Mouse (Mus musculus): ENCODE data around the gene Scnn1b. TPM values are rescaled to one million over a fixed set of nuclear protein-coding genes. Genes with fewer than 3 reads are reported as not detected.

Gene Scnn1b
- total and polyA plus RNA-seq, 2 experiments from 2014 or later = 0.54 to 0.67 TPM

DNA sequence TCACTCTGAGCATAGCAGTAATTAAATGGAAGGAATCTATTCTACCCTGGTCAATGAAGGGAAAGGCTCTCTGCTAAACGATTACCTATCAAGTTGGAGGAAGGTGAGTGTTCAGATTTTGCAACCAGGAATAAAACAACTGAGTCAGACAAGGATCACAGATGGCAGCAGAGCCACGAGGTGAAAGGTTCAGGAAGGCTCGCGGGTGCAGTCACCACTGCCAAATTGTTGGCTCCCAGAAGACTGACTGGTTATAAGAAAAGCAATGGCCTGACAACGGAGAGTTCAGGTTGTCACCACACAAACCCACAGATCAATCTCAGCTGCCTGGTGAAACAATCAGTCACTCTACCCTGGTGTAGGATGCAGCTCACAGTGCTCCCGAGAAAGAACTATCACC is 18.9 kb upstream of the Scnn1b start:
- Histone ChIP-seq H3K9me3 (ENCODE audit: low read length) (no peaks in the 10 kb centered on the region), H3K4me3 (ENCODE audit: low read depth, low read length) (no peak overlapping the region), H3K36me3 (ENCODE audit: insufficient read depth) (no peaks in the 10 kb centered on the region), H3K27me3 (ENCODE audit: insufficient read depth, low read length) (no peaks in the 10 kb centered on the region), H3K9ac (no peak overlapping the region), H3K4me1 (ENCODE audit: insufficient read depth) (no peaks in the 10 kb centered on the region), H3K27ac (ENCODE audit: low read depth, low read length) (no peak overlapping the region), H3K4me2 (ENCODE audit: low read depth) (no peak overlapping the region)
- WGBS = 74% methylated on average over 6 of the region's 6 CpGs
- DNase-seq = no peak
- TF ChIP-seq CTCF (IDR thresholded peaks at IDR 0.05; ENCODE audit: low read depth) = no peak
- no peak for ATAC-seq

DNA sequence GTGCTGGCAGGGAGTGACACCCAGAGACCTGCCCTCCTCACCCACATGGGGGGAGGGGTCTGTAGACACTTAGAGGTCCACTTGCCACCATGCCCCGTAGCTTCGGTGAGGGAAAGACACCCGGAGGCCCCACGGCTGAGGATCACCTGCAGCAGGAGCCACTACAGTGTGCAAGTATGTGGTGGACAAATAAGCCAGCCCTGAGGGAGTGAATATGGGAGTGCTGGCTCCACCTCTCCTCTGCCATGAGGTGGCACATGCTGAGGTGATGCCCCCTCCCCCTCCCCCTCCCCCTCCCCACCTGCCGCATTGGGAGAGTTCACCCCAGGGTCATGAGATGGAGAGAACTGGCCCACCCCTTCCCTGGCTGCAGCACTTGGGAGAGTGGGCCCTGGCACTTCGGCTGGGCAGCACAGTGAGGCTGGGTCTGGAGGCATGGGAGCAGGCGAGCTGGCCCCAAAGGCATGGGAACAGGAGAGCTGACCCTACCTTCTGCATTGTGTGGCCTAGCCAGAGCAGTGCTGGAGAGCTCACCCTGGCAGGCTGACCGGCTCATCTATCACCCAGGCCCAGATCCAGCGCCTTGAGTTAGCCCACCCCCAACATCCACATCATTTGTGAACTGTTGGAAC is 16.2 kb upstream of the Scnn1b start:
- no peak for DNase-seq
- Histone ChIP-seq H3K27me3 (ENCODE audit: insufficient read depth, low read length) (no peaks in the 10 kb centered on the region), H3K4me3 (ENCODE audit: low read depth, low read length) (no peak overlapping the region), H3K4me2 (ENCODE audit: low read depth) (no peak overlapping the region), H3K36me3 (ENCODE audit: insufficient read depth) (no peaks in the 10 kb centered on the region), H3K9me3 (ENCODE audit: low read length) (no peaks in the 10 kb centered on the region), H3K9ac (no peak overlapping the region), H3K27ac (ENCODE audit: low read depth, low read length) (no peak overlapping the region), H3K4me1 (ENCODE audit: insufficient read depth) (no peaks in the 10 kb centered on the region)
- 88% methylated on average over 8 of the region's 9 CpGs for WGBS
- no peak for ATAC-seq
- TF ChIP-seq CTCF (IDR thresholded peaks at IDR 0.05; ENCODE audit: low read depth) = no peak

DNA sequence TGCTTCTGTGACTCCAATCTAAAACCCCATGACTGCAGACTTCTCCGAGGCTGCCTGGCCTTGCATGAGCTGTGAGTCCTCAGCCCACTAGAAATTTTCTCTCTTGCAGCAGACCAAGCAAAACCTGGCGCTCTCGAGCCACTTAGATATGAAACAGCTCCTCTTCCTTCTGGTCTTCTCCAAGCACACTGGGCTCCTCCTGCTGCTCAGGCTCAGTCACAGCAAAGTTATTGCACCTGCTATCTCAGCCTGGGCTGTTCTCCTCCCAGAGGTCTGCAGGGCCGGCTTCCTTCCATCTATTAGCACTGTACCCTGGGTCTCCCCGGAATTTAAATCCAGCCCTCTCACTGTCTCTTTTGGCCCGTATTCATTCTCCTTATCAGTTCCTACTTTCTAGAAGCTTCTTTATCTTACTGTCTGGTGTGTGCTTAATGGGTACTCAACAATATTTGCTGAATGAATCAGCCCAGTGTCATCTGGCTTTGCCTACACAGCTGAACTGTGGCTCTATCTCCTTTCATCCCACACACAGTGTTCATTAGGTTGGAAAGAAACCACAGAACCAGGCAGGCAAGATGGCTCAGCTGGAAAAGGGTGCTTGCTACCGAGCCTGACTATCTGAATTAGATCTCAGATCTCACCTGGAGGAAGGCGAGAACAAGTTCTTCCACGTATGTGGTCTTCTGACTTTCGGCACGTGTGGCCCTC is 7.5 kb upstream of the Scnn1b start:
- H3K9me3 ChIP-seq (ENCODE audit: low read length) = no peaks in the 10 kb centered on the region
- H3K27ac ChIP-seq (ENCODE audit: low read depth, low read length) = no peak overlapping the region
- DNase-seq (no peak), ATAC-seq (no peak)
- H3K9ac ChIP-seq = no peak overlapping the region
- H3K27me3 ChIP-seq (ENCODE audit: insufficient read depth, low read length) = no peaks in the 10 kb centered on the region
- H3K4me1 ChIP-seq (ENCODE audit: insufficient read depth) = no peaks in the 10 kb centered on the region
- WGBS = 89% methylated on average over 11 of the region's 11 CpGs
- H3K4me2 ChIP-seq (ENCODE audit: low read depth) = no peak overlapping the region
- no peak for TF ChIP-seq CTCF (IDR thresholded peaks at IDR 0.05; ENCODE audit: low read depth)
- H3K36me3 ChIP-seq (ENCODE audit: insufficient read depth) = no peaks in the 10 kb centered on the region
- no peak overlapping the region for H3K4me3 ChIP-seq (ENCODE audit: low read depth, low read length)

DNA sequence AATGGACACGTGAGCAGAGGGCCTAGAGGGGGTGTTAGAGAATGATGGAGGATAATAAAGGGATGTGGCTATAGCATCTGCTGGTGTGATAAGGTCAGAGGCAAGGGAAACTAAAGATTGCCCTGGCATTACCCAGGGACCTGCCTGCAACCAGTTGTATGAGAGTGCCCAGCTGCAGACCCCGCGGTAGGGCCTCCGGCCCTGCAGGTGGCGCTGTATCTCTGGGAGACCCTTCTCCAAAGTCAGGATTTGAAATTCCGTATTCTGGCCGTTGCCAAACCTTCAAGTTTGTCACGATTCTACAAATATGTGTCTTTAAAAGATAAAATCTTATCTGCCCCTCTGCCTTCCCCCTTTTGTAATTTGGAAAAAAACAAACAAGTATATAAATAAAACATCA is 5.9 kb upstream of the Scnn1b start:
- 83% methylated on average over 8 of the region's 8 CpGs for WGBS
- Histone ChIP-seq H3K9ac (no peak overlapping the region), H3K27me3 (ENCODE audit: insufficient read depth, low read length) (peaks cover 5% of the 10 kb centered on the region), H3K36me3 (ENCODE audit: insufficient read depth) (no peaks in the 10 kb centered on the region), H3K27ac (ENCODE audit: low read depth, low read length) (no peak overlapping the region), H3K4me2 (ENCODE audit: low read depth) (no peak overlapping the region), H3K9me3 (ENCODE audit: low read length) (no peaks in the 10 kb centered on the region), H3K4me3 (ENCODE audit: low read depth, low read length) (no peak overlapping the region), H3K4me1 (ENCODE audit: insufficient read depth) (no peaks in the 10 kb centered on the region)
- TF ChIP-seq CTCF (IDR thresholded peaks at IDR 0.05; ENCODE audit: low read depth) = no peak
- DNase-seq (no peak), ATAC-seq (no peak)

DNA sequence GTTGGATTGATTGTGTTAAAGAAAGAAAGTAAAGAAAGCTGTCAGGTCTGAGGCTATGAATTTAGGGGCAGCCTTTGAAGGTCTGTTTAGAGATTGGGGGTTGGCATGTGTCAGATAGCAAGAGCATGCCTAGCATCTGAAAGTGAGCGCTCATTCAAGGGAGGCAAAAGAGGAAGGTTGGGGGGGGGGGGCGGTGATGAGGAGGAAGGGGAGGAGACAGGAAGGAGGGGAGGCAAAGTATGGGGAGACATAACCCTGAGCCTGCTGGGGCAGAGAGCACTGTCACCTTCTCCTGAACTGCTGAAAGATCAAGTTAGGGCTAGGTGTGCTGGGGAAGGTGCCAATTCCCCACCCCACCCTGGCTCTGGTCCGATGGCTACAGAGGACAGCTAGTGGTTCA is 6.8 kb downstream of the Scnn1b start:
- WGBS = 76% methylated on average over 2 of the region's 3 CpGs
- TF ChIP-seq CTCF (IDR thresholded peaks at IDR 0.05; ENCODE audit: low read depth) = no peak

DNA sequence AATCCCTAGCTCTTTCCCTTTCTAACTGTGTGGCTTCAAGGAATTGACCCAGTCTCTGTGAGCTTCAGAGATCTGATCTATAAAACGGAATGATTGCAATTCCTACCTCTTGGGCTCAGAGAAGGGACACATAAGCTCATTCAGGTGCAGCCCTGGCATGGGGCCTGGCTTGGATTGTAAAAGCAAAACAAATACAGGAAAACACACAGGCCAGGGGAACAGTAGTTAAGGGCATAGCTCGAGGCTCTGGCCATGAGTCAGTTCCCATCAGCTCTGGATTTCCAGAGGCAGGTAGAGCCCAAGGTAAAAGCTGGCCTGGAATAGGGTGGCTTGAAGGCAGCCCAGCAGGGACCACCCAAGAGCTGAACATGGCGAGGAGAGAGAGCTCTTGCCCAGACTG is 9.2 kb downstream of the Scnn1b start:
- TF ChIP-seq CTCF (IDR thresholded peaks at IDR 0.05; ENCODE audit: low read depth) = no peak
- ATAC-seq (no peak), DNase-seq (no peak)
- 49% methylated on average over 3 of the region's 3 CpGs for WGBS
- no peak overlapping the region for H3K27ac ChIP-seq (ENCODE audit: low read depth, low read length)
- H3K4me2 ChIP-seq (ENCODE audit: low read depth) = no peak overlapping the region
- no peak overlapping the region for H3K4me3 ChIP-seq (ENCODE audit: low read depth, low read length)
- no peaks in the 10 kb centered on the region for H3K9me3 ChIP-seq (ENCODE audit: low read length)
- H3K4me1 ChIP-seq (ENCODE audit: insufficient read depth) = no peaks in the 10 kb centered on the region
- H3K9ac ChIP-seq = no peak overlapping the region
- H3K27me3 ChIP-seq (ENCODE audit: insufficient read depth, low read length) = no peaks in the 10 kb centered on the region
- H3K36me3 ChIP-seq (ENCODE audit: insufficient read depth) = no peaks in the 10 kb centered on the region

More for the DNA sequence above, 6.8 kb downstream of the Scnn1b start:
- no peak for DNase-seq
- no peak for ATAC-seq
- Histone ChIP-seq H3K9ac (no peak overlapping the region), H3K4me3 (ENCODE audit: low read depth, low read length) (no peak overlapping the region), H3K4me2 (ENCODE audit: low read depth) (no peak overlapping the region), H3K36me3 (ENCODE audit: insufficient read depth) (no peaks in the 10 kb centered on the region), H3K4me1 (ENCODE audit: insufficient read depth) (no peaks in the 10 kb centered on the region), H3K9me3 (ENCODE audit: low read length) (no peaks in the 10 kb centered on the region), H3K27ac (ENCODE audit: low read depth, low read length) (no peak overlapping the region), H3K27me3 (ENCODE audit: insufficient read depth, low read length) (no peaks in the 10 kb centered on the region)

DNA sequence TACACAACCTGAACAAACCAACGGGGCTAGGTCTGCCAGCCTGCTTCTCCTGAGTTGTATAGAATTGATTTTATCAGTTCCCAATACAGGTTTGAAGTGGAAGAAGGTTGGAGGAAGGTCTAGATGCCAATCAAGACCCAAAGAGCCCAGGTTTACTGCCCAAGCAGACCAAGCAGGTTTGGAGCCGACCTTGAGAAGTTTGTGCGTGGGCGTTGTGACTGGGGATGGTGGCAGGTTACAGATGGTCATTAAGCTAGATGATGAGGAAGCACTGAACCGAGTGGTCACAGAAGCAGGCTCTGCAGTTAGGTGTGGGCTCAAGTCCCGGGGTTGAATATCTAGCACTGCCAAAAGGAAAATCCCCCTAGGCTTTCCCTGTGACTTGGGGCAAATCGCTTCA is 9.9 kb downstream of the Scnn1b start:
- no peak overlapping the region for H3K4me3 ChIP-seq (ENCODE audit: low read depth, low read length)
- H3K9ac ChIP-seq = no peak overlapping the region
- no peaks in the 10 kb centered on the region for H3K36me3 ChIP-seq (ENCODE audit: insufficient read depth)
- no peak overlapping the region for H3K4me2 ChIP-seq (ENCODE audit: low read depth)
- DNase-seq = no peak
- H3K4me1 ChIP-seq (ENCODE audit: insufficient read depth) = no peaks in the 10 kb centered on the region
- TF ChIP-seq CTCF (IDR thresholded peaks at IDR 0.05; ENCODE audit: low read depth) = no peak
- no peak overlapping the region for H3K27ac ChIP-seq (ENCODE audit: low read depth, low read length)
- ATAC-seq = no peak
- no peaks in the 10 kb centered on the region for H3K27me3 ChIP-seq (ENCODE audit: insufficient read depth, low read length)
- no peaks in the 10 kb centered on the region for H3K9me3 ChIP-seq (ENCODE audit: low read length)
- 86% methylated on average over 7 of the region's 7 CpGs for WGBS

All from forebrain, postnatal 0 days (tissue).